Mouse (Mus musculus): ENCODE results near the gene Arhgef12. TPM values are rescaled to one million over a fixed set of nuclear protein-coding genes. Genes with fewer than 3 reads are reported as not detected.

Gene Arhgef12
- polyA plus RNA-seq, 1 experiment: 6.4 TPM

DNA sequence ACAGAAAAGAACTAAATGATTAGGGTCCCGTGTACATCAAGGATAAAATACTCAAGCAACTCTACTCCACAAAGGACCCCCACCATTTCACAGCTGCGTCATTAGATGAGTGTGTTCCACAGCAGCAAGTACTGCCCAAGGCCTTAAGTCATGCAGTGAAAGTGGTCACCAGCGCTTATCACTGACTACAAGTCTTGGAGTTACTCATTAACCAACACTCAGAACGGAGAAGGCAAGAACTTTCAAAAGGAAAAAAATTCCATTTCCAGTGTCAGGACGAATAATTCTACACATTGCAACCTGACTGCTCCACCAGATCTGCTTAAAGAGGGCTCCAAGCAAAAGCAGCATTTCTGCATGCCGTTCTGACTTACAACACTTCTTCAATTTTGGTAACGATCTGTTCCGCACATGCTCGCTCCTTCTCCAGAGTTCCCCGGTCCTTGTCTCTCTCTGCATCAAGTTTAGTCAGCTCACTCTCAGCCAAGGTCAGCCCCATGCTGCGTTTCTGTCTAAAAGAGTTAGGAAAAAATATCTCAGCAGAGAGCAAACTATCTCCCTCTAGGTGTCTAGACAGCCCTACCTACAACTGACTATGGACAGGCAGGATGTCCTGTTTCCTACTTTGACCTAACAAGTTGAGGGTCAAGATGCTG is 106.3 kb downstream of the Arhgef12 start:
- TF ChIP-seq GATA1 (IDR thresholded peaks at IDR 0.05; ENCODE audit: low read length): no peak

DNA sequence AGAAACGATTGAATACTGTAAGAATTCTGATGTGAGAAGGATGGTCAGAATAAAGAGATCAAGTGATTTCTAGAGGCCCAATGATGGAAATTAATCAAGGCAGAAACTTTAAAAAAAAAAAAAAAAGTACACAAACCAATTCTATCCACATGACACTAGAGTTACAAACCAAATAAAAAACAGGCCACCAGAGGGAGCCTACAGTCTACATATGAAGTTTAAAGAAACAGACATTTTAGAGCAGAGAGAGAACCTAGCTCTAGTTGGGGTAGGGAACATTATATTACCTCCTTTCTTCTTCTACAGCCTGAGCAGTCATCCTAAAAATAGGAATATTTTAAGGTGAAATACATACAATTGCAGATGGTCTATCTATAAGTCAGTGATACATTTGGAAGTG is 107.0 kb downstream of the Arhgef12 start:
- TF ChIP-seq GATA1 (IDR thresholded peaks at IDR 0.05; ENCODE audit: low read length): no peak

DNA sequence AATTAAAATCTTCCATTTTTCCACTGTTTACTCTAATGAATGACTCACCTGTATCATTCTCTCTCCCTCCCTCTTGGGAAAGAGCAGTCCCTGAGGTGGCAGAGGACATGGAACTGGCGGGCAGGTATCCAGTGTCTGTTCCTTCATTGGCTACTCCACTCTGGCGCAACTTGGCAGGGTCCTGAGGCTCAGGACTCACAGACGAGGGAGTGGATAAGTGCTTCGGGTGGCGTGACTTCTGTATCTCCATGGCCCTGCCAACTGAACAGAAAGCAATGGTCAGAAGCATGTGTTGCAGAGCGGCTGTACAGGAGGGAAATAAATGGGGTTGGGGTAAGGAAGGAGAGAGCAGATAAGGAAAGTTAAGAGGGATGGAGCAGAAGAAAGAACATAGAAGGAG is 109.5 kb downstream of the Arhgef12 start:
- TF ChIP-seq GATA1 (IDR thresholded peaks at IDR 0.05; ENCODE audit: low read length): no peak

DNA sequence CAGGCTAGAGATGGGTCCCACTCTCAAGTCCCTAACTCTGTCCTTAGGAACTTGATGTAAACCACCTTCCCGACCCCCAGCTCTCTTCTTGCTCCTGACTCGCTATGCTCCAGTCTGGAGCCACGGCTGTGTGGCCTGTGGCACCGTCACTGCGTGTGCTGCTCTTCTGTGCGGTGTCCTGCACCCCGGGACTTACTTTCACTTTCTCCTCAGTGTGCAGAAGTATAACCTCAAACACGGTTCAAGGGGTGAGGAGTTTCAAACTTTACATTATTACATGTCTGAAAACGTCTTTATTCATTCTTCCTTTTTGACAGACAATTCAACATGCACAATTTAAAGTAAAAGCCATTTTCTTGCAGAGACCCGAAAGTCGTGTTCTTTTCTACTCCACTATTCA is 111.7 kb downstream of the Arhgef12 start:
- TF ChIP-seq GATA1 (IDR thresholded peaks at IDR 0.05; ENCODE audit: low read length): no peak

DNA sequence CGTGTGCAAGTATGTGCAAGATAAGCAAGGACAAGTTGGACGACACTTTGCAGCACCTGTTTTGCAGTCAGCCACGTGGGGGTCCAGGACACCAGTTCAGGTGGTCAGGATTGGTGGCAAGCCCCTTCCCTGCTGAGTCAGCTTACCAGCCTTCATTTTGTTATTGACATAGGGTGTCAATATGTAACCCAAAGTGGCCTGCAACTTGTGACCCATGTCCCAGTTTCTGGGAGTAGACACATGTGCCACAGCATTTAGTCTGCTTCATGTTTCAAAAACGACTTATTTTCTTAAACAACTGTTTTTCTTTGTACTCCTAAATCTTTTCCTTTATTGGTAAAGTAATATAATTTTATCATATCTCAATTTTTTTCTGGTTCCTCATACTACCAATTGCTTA is 112.3 kb downstream of the Arhgef12 start:
- TF ChIP-seq GATA1 (IDR thresholded peaks at IDR 0.05; ENCODE audit: low read length): no peak

DNA sequence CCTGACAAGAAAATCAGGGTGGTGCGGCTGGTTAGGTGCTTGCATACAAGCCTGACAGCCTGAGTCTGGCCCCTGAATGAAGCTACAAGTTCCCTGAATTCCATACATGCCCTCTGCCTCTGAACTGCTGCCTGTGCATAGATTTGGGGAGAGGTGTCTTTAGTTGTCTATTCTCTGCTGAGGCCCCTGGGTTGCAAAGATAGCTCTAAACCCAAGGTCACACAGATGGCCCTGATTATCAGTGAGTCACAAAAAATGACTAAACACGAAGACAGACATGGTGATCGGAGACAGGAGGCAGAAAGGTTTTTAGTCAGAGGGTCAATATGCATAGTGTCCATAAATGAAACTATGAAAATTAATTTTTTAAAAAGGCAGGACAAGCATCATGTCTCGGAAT is 113.4 kb downstream of the Arhgef12 start:
- no peak for TF ChIP-seq GATA1 (IDR thresholded peaks at IDR 0.05; ENCODE audit: low read length)

DNA sequence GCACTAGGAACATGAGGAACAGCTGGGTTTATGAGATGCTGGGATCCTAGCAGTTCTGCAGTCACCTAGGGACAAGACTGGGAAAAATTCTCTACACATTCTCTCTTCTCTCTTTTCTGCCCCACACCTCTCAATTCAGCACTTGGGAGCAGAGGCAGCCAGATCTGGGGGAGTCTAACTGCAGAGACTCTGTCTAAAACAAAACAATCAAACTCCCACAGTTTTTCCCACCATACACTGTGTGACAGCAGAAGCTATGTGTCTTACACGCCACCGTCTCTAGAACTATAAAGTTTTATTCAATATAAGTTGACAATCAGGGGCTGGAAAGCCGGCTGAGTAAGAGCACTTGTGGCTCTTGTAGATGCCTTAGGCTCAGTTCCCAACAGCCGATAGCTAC is 119.1 kb downstream of the Arhgef12 start:
- TF ChIP-seq GATA1 (IDR thresholded peaks at IDR 0.05; ENCODE audit: low read length): no peak

DNA sequence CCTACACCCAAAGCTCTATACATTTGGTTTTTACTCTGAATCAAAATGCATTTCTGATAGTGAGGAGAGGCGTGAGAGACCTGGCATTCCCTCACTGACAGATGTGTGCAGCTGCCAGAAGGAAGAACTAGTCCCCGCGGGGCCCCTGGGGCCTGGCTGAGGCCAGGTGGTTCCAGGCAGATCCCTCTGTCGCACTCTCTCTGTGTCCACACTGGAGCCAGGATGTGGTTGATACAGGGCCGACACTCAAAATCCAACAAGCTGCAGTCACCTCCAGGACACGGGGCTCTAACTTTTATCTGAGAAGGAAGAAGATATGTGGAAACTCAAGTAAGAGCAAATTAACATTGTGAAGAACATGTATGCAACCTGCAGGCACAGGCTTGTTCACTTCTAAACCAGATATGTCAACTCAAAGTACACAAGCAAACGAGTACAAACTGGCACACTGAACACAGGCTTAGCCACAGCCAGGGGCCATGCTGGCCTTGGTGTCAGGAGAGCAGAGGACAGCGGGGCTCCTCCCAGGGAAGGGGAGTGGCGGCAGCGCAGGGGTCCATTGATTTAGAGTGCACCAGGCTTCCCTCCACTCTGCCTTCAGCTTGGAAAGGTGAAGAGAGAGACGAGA is 138.0 kb downstream of the Arhgef12 start:
- TF ChIP-seq GATA1 (IDR thresholded peaks at IDR 0.05; ENCODE audit: low read length): no peak

DNA sequence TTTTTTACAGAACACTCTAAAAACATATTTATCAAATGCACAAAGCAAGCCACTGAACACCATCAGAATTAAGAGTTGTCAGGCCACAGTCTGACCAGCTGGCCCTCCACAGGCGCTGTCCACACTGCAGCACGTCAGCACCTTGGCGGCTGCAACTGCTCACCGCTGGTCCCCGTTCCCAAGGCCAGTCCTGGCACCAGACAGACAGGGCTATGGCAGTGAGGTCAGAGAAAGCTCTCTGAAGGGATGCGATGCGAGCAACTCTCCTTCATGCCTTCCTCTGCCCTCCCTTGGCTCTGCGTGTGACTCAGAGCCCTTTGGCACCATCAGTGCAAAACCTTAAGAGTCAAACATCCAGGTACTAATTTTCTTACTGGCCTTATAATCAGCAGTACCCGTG is 139.3 kb downstream of the Arhgef12 start:
- TF ChIP-seq GATA1 (IDR thresholded peaks at IDR 0.05; ENCODE audit: low read length): no peak

DNA sequence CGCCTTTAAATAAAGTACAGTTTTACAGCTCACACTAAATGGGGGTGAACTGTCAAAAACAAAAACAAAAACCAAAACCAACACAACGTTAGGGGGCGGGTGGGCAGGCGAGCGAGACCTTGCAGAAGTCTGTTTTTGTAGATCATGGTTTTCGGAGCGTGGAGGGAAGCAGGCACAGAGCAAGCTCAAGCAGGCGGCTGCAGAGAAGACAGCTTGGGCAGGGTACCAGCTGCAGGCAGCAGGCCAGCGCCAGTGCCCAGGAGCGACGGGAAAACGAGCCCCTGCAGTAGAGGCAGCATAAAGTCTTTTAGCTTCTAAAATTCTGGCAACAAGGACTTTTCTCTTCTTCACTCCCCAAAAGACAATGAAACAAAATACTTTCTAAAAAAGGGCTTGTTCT is 142.7 kb downstream of the Arhgef12 start:
- TF ChIP-seq GATA1 (IDR thresholded peaks at IDR 0.05; ENCODE audit: low read length): no peak

DNA sequence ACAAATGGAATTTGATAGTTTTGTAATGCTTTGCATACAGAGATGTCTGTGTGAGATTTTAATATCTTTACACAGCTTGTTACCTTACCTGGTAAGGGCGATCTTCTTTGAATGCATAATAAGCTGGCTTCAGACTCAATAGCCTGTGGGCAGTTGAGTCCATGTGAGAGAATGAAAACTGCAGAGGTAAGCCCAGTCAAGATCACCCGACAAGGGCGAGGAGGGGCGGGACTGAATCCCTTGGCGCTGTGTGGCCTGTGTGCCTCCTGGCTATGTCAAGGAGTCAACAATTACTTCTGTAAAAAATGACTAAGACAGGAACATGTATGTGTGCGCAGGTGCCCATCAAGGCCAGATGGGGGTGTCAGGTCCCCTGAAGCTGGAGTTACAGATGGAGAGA is 144.5 kb downstream of the Arhgef12 start:
- no peak for TF ChIP-seq GATA1 (IDR thresholded peaks at IDR 0.05; ENCODE audit: low read length)

DNA sequence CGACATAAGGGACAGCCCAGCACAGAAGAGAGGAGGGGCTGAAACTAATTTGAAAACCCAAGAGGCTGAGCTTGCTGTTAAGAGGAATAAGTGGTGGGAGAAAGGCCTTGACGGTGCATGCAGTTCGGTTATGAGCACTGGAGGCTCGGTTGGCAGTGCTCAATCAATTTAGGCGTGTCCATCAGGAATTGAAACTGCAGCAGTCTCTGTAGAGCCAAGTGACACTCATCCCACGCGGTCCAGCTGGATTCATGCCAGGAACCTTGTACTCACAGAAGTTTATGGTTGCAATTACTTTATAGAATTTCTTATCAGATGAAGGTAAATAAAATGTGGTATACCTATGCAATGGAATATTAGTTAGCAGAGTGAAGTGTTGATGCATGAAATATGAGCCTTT is 148.6 kb downstream of the Arhgef12 start:
- TF ChIP-seq GATA1 (IDR thresholded peaks at IDR 0.05; ENCODE audit: low read length): no peak

DNA sequence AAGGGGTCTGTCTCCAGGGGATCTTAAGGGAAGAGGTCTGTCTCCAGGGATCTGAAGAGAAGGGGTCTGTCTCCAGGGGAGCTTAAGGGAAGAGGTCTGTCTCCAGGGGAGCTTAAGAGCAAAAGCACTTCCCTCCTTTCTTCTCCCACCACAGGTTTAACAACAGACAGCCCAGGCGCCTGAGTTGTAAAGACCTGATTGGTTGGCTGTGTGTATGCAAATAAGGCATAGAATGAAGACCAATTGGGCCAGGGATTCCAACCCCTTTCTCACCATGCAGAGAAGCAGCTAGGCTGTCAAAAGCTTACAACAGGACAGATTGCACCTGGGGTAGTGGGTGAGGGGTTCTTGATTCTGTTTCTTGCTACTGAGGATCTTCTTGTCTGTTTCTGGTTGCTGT is 158.7 kb downstream of the Arhgef12 start:
- no peak for TF ChIP-seq GATA1 (IDR thresholded peaks at IDR 0.05; ENCODE audit: low read length)

DNA sequence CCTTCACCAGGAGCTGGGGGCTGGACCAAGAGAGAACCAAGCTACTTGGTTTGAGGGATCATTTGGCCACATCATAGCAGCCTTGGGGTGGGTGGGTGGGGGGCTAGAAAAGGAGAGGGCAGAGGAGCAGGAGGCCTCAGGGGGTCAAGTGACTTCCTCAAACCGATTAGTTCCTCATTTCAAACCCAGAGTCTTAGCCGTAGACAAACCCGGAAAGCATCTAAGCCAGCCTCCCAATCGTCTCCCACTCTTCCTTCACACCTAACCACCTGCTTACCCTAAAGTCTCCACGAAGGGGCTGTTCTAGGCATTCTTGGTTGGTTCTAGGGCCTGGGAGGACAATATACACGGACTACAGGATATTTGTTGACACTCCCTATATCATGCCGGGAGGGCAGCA is 161.9 kb downstream of the Arhgef12 start:
- TF ChIP-seq GATA1 (IDR thresholded peaks at IDR 0.05; ENCODE audit: low read length): no peak

DNA sequence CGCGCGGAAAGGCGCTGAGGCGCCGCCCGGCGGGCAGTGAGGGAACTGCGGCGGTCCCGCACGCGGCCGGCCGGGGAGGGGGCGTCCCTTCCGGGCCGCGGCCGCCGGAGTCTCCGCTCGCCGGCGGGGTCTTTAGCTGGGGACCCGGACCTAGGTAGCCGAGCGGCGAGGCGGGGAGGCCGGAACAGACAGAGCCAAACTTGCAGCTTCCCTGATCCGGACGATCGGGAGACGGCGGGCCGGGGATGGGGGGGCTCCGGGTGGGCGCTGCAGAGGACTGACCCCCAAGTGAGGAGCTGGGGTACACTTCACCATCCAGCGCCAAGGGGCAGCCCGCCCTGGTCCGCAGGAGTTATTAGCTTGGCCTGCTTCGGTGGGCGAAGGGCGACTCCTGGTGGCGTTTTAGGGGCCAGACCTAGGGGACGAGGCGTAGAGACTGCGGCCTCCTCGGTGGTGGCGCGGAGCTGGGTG is 162.5 kb downstream of the Arhgef12 start:
- TF ChIP-seq GATA1 (IDR thresholded peaks at IDR 0.05; ENCODE audit: low read length): no peak

DNA sequence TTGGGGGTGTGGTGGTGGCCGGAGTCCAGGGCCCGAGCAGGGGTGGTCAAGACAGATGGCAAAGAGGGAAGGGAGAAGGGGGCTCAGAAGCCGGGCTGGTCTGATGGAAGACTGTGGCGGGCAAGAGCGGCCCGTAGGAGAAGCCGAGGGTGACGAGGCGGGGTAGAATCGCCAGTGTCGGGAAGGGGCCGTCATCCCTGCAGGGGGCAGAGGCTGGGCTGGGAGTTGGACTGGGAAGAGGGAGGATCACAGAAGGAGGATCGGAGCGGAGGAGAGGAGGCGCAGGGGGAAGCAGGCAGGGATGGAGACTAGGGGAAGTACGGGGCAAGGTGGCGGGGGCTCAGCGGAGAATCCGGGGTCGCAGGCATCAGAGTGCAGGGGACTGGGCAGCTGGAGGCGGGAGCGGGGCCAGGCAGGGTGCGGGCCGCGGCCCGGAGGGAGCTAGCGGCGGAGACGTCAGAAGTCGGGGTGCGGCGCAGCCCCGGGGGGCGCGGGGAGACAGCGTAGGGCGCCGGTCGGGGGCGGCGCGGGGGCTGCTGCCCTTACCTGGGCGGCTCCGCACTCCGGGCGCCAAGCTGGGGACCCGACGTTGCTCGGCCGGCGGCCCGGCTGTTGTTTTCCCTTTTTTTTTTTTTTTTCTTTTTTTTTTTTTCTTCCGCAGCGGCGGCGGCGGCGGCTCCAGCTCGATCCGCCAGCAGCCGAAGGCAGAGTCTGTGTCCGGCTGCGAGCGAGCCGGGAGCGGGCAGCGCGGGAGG is 163.1 kb downstream of the Arhgef12 start, which contains the start of gene Grik4:
Grik4 (minus strand) TSS at position 713 of the 755 bp plus-strand sequence.
- no peak for TF ChIP-seq GATA1 (IDR thresholded peaks at IDR 0.05; ENCODE audit: low read length)

Measured in G1E-ER4 (cell line).